8 mouse cellular contexts compared by ENCODE assay signal in the genomic region with DNA sequence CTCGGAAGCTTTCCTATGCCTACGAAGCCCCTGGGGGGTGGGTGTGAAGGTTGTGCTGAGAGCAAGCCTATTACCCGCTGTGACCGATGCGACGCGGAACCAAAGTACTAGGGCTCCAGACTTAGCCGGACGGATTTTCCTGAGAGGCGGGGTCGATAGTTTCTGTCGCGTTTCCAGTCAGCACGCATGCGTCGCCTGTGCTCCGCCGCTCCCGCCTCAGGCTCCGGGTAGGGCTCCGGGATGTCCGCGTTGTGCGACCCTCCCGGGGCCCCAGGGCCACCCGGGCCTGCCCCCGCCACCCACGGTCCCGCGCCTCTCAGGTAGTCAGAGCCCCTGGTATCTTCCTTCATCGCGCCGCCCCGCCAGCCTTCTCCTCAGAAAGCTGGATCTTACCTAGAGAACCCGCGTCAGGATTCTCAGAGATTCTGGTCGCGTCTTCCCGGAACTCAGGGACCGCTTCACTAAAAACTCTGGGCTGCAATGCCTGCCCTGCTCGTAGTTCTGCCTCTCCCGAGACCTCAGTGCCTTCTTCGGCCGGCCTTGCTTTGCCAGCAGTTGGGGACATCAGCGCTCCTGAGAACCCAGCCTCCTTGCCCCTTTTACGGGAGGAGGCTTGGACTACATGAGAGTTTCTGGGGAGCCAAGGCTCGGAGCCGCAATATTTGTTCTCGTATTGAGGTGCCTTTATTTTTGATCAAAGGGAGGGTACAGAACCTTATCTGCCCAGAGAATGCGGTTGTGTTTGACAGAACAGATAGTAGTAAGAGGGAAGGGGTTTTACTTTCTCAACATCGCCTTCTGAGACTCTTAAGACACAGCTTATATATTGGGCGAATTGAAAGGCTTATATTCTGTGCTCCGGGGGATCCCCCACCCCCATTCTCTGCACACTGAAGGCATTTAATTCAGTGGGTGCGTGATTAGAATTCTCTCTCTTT. TPM values are rescaled to one million over a fixed set of nuclear protein-coding genes. Genes with fewer than 3 reads are reported as not detected.
DNase-seq lines count a peak whose midpoint lies in the region; ATAC-seq lines count a peak whose summit lies in the region.

TSS of gene Ints5 (plus strand) at position 177 of the 938 bp plus-strand sequence.

- H3K4me3 ChIP-seq in intestine, embryonic 15.5 days (replicated peaks), result peak within 1 kb of the TSS; percentile 71

- H3K9ac ChIP-seq in intestine, embryonic 15.5 days, result peak within 1 kb of the TSS; percentile 91

- H3K36me3 ChIP-seq in intestine, embryonic 15.5 days, result peaks cover 9% of the 10 kb centered on the region; the same call in 1 of the 2 replicates

- H3K4me2 ChIP-seq in intestine, embryonic 15.5 days (replicated peaks), result peak within 1 kb of the TSS; percentile 66

- DNase-seq in adrenal gland, adult 8-10 months, result peak; percentile 72
- DNase-seq in embryo, embryonic 11 days, result peak; percentile 93
- DNase-seq in gastrocnemius, postnatal 36 days, result peak; percentile 79 to 84
- peak; percentile 84 to 89 for DNase-seq in left cerebral cortex, postnatal 25 days (ENCODE audit: low spot score in 2 of 2)
- DNase-seq in mesoderm, embryonic 11.5 days (ENCODE audit: low read depth, low spot score), result peak; percentile 87
- DNase-seq in right cerebral cortex, postnatal 25 days, result peak; percentile 81
- peak; percentile 88 for DNase-seq in yolk sac, embryonic 10.5 days (ENCODE audit: low spot score)

- H3K9me3 ChIP-seq in intestine, embryonic 15.5 days, result no peaks in the 10 kb centered on the region

- no peaks in the 10 kb centered on the region for H3K27me3 ChIP-seq in intestine, embryonic 15.5 days (replicated peaks)

- intact Hi-C loops in gastrocnemius, postnatal 36 days (cut with DNase I), result loop anchor here (5.0 kb wide), 1 partner anchor 51 kb away; no protein-coding TSS in a partner anchor
- intact Hi-C loops in left cerebral cortex, postnatal 25 days (cut with DNase I), result no loop called here

- H3K27ac ChIP-seq in intestine, embryonic 15.5 days, result peak within 1 kb of the TSS; percentile 92

- peaks cover 26% of the 10 kb centered on the region for H3K4me1 ChIP-seq in intestine, embryonic 15.5 days (replicated peaks)

- WGBS in intestine, embryonic 15.5 days, result 2% methylated on average over 54 of the region's 54 CpGs

- peak; percentile 61 for ATAC-seq in intestine, embryonic 15.5 days

RNA-seq across cellular contexts. Expression of gene Ints5, which starts in this region (rescaled TPM):
- total RNA-seq in adrenal gland, adult 8-10 months (2022), result 10 to 100 TPM; 22.9 to 27.8 (median 25.0) TPM
- 1 to 10 TPM; 8.4 to 9.4 TPM for total RNA-seq in gastrocnemius, postnatal 36 days (2021)
- 40.0 and 41.5 TPM in 2 replicates for polyA plus RNA-seq in intestine, embryonic 15.5 days (2015; fragmentation: Nextera tagmentation; extraction: Ambion mirVana)
- 10 to 100 TPM; 22.6 to 24.3 TPM for total RNA-seq in left cerebral cortex, postnatal 25 days (2021)

Comparison
In these comparisons a context has a peak if more than half of its experiments do, and no peak if none do; other contexts are left out.
1. Peak in every context shown above with its lines: DNase-seq, ATAC-seq, H3K4me3 ChIP-seq and H3K27ac ChIP-seq.